In the genomic region with DNA sequence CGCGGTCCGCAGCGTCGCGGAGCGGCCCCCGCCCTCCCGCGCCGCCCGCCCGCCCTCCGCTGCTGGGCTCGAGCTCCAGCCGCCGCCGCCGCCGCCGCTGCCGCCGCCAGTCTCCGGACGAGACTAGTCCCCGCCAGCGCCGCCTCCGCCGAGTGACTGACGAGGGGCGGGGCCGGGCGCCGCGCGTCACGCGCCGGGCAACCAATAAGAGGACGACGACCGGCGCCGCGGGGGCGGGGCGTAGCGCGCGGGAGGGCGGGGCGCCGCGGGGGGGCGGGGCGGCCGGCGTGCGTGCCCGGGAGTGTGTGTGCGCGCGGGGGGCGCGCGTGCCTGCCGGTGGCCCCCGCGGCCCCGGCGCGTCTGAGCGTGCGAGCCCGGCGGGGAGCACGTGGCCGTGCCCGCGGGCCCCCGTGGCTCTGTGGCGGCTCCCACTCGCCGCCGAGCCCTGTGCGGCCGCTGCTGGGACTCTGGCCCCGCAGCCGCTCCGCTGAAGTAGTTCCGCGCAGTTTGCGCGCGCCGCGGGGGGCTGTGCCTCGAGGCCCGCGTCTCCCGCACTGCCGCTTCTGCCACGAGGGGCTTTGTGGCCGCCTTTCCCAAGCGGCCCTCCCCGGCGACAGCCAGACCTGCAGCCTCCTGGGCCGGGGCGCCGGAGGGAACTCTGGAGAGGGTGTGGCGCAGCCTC, we compare ENCODE assay signal across 8 mouse cellular contexts. TPM values are rescaled to one million over a fixed set of nuclear protein-coding genes. Genes with fewer than 3 reads are reported as not detected.
DNase-seq lines count a peak whose midpoint lies in the region; ATAC-seq and TF ChIP-seq lines count a peak whose summit lies in the region.

A gene (minus strand): TSS at position 152 of the 682 bp plus-strand sequence.

- peak within 1 kb of the TSS; percentile 91 for H3K4me2 ChIP-seq in forebrain, embryonic 14.5 days (ENCODE audit: low read length)
- H3K4me2 ChIP-seq in liver, embryonic 16.5 days (ENCODE audit: low read depth, low read length), result peak within 1 kb of the TSS; percentile 99
- peak within 1 kb of the TSS; percentile 92 for H3K4me2 ChIP-seq in neural tube, embryonic 12.5 days (replicated peaks)
- H3K4me2 ChIP-seq in stomach, postnatal 0 days (replicated peaks; ENCODE audit: low read depth), result peak within 1 kb of the TSS; percentile 94

- intact Hi-C loops in heart, postnatal 10 days (cut with DNase I), result loop anchor here (2.0 to 10.0 kb wide), 7 partner anchors 125 to 620 kb away; a partner anchor contains a TSS

- H3K36me3 ChIP-seq in forebrain, embryonic 14.5 days (ENCODE audit: control insufficient read depth, insufficient read depth, low read length), result no peaks in the 10 kb centered on the region
- H3K36me3 ChIP-seq in liver, embryonic 16.5 days (ENCODE audit: control insufficient read depth, insufficient read depth), result no peaks in the 10 kb centered on the region
- H3K36me3 ChIP-seq in neural tube, embryonic 12.5 days, result no peaks in the 10 kb centered on the region
- no peaks in the 10 kb centered on the region for H3K36me3 ChIP-seq in stomach, postnatal 0 days (ENCODE audit: control insufficient read depth, insufficient read depth, low read length)

- TF ChIP-seq CTCF in stomach, postnatal 0 days (IDR thresholded peaks at IDR 0.05; ENCODE audit: low read depth), result no peak; the same call in 1 of the 2 replicates

- peak within 1 kb of the TSS; percentile 95 for H3K9ac ChIP-seq in forebrain, embryonic 14.5 days (ENCODE audit: low read length)
- peak within 1 kb of the TSS; percentile 82 for H3K9ac ChIP-seq in liver, embryonic 16.5 days (ENCODE audit: low read depth, low read length)
- H3K9ac ChIP-seq in neural tube, embryonic 12.5 days, result peak within 1 kb of the TSS; percentile 87
- H3K9ac ChIP-seq in stomach, postnatal 0 days (ENCODE audit: low read length), result peak within 1 kb of the TSS; percentile 89

- under 1% methylated on average over 52 of the region's 112 CpGs for WGBS in forebrain, embryonic 14.5 days
- WGBS in large intestine, adult 2 months, result 1% methylated on average over 83 of the region's 112 CpGs
- WGBS in liver, embryonic 16.5 days (ENCODE audit: insufficient replicate concordance), result under 1% methylated on average over 61 of the region's 112 CpGs
- under 1% methylated on average over 105 of the region's 112 CpGs for WGBS in neural tube, embryonic 12.5 days
- 0% methylated on average over 33 of the region's 112 CpGs for WGBS in stomach, postnatal 0 days

- no peaks in the 10 kb centered on the region; the same call in 1 of the 2 replicates for H3K9me3 ChIP-seq in forebrain, embryonic 14.5 days (replicated peaks; ENCODE audit: control insufficient read depth, low read length)
- H3K9me3 ChIP-seq in liver, embryonic 16.5 days (replicated peaks; ENCODE audit: control insufficient read depth, low read length), result no peaks in the 10 kb centered on the region
- no peaks in the 10 kb centered on the region for H3K9me3 ChIP-seq in neural tube, embryonic 12.5 days
- H3K9me3 ChIP-seq in stomach, postnatal 0 days (ENCODE audit: control insufficient read depth, low read length), result no peaks in the 10 kb centered on the region

- peaks cover 23% of the 10 kb centered on the region for H3K4me1 ChIP-seq in forebrain, embryonic 14.5 days (ENCODE audit: control insufficient read depth, insufficient read depth, low read length)
- peaks cover 20% of the 10 kb centered on the region for H3K4me1 ChIP-seq in liver, embryonic 16.5 days (ENCODE audit: control insufficient read depth, low read depth, low read length)
- H3K4me1 ChIP-seq in neural tube, embryonic 12.5 days, result peaks cover 25% of the 10 kb centered on the region
- H3K4me1 ChIP-seq in stomach, postnatal 0 days (replicated peaks; ENCODE audit: control insufficient read depth, insufficient read depth), result peaks cover 6% of the 10 kb centered on the region

- H3K27me3 ChIP-seq in forebrain, embryonic 14.5 days (replicated peaks; ENCODE audit: control insufficient read depth, insufficient read depth, low read length), result 0 out of 2 replicates have a peak, but pooled peaks cover 2% of the 10 kb centered on the region
- H3K27me3 ChIP-seq in liver, embryonic 16.5 days (ENCODE audit: control insufficient read depth, insufficient read depth, low read depth, low read length), result no peaks in the 10 kb centered on the region
- H3K27me3 ChIP-seq in neural tube, embryonic 12.5 days (replicated peaks), result peaks cover 25% of the 10 kb centered on the region
- H3K27me3 ChIP-seq in stomach, postnatal 0 days (ENCODE audit: control insufficient read depth, insufficient read depth, low read length), result no peaks in the 10 kb centered on the region

- peak within 1 kb of the TSS; percentile 98 for H3K27ac ChIP-seq in forebrain, embryonic 14.5 days (ENCODE audit: low read depth, low read length)
- H3K27ac ChIP-seq in liver, embryonic 16.5 days (ENCODE audit: low read length), result peak within 1 kb of the TSS; percentile 92
- peak within 1 kb of the TSS; percentile 96 for H3K27ac ChIP-seq in neural tube, embryonic 12.5 days
- H3K27ac ChIP-seq in stomach, postnatal 0 days (replicated peaks), result peak within 1 kb of the TSS; percentile 98

- ATAC-seq in forebrain, embryonic 14.5 days, result peak; percentile 97
- peak; percentile 91 for ATAC-seq in liver, embryonic 16.5 days (ENCODE audit: low read depth)
- ATAC-seq in neural tube, embryonic 12.5 days (ENCODE audit: low FRiP score, low read depth), result peak; percentile 98
- peak; percentile 96 for ATAC-seq in stomach, postnatal 0 days (ENCODE audit: low FRiP score, low TSS enrichment)

- no peak for TF ChIP-seq EP300 in stomach, postnatal 0 days (optimal IDR thresholded peaks at IDR 0.05)

- H3K4me3 ChIP-seq in forebrain, embryonic 14.5 days (ENCODE audit: low read depth, low read length), result peak within 1 kb of the TSS; percentile 68
- peak within 1 kb of the TSS; percentile 80 for H3K4me3 ChIP-seq in liver, embryonic 16.5 days (ENCODE audit: low read depth, low read length)
- H3K4me3 ChIP-seq in neural tube, embryonic 12.5 days, result peak within 1 kb of the TSS; percentile 83
- H3K4me3 ChIP-seq in stomach, postnatal 0 days (ENCODE audit: low read depth, low read length), result peak within 1 kb of the TSS; percentile 67

- DNase-seq in ES-CJ7 (ENCODE audit: low read depth, low spot score), result peak; percentile 90
- DNase-seq in cerebellum, adult 11 months, result peak; percentile 93
- peak; percentile 96 for DNase-seq in forebrain, embryonic 14.5 days (ENCODE audit: low spot score)
- peak; percentile 93 to 94 for DNase-seq in heart, postnatal 10 days
- no peak for DNase-seq in large intestine, adult 2 months (ENCODE audit: low read depth, low spot score)
- DNase-seq in stomach, postnatal 0 days (ENCODE audit: low spot score), result peak; percentile 96

RNA-seq across cellular contexts. Expression of the gene that starts here (rescaled TPM):
- polyA plus RNA-seq in forebrain, embryonic 14.5 days (2014; fragmentation: Nextera tagmentation; extraction: Ambion mirVana), result 16.7 and 16.9 TPM in 2 replicates
- total RNA-seq in heart, postnatal 10 days (2021), result 10 to 100 TPM; 16.8 to 24.9 TPM
- 20.6 and 39.3 TPM in 2 replicates for polyA plus RNA-seq in large intestine, adult 2 months (2012; rRNA removed)
- polyA plus RNA-seq in liver, embryonic 16.5 days (2015; fragmentation: Nextera tagmentation; extraction: Ambion mirVana), result 3.6 and 4.6 TPM in 2 replicates
- polyA plus RNA-seq in neural tube, embryonic 12.5 days (2016; fragmentation: Nextera tagmentation; extraction: Ambion mirVana), result 18.5 and 21.1 TPM in 2 replicates
- 10.4 and 12.7 TPM in 2 replicates for polyA plus RNA-seq in stomach, postnatal 0 days (2015; fragmentation: Nextera tagmentation; extraction: Ambion mirVana)
